Mouse (Mus musculus): Measurements from ENCODE around the gene Cpa3. TPM values are rescaled to one million over a fixed set of nuclear protein-coding genes. Genes with fewer than 3 reads are reported as not detected.
A peak's percentile ranks its signal among the peaks of the same experiment; 100 is the strongest.

Cpa3 gene
- polyA plus RNA-seq, 1 experiment from 2014 or later: 4.9 TPM

- Histone ChIP-seq H3K4me3 (replicated peaks) (no peak overlapping the region), H3K27ac (no peak overlapping the region), H3K4me2 (replicated peaks) (no peak overlapping the region), H3K27me3 (replicated peaks) (no peaks in the 10 kb centered on the region), H3K9ac (no peak overlapping the region), H3K9me3 (no peaks in the 10 kb centered on the region), H3K36me3 (no peaks in the 10 kb centered on the region), H3K4me1 (replicated peaks) (no peaks in the 10 kb centered on the region)
- no peak for ATAC-seq
- WGBS: 69% methylated on average over 3 of the region's 3 CpGs
These were observed 19.8 kb downstream of the Cpa3 start for GRCm38 (mm10) chr3:20222136-20222535.

- Histone ChIP-seq H3K36me3 (no peaks in the 10 kb centered on the region), H3K27ac (no peak overlapping the region)
- 0 out of 2 replicates have a peak, but pooled peaks have one; percentile 53 for ATAC-seq
These were observed 43.1 kb downstream of the Cpa3 start for GRCm38 (mm10) chr3:20198869-20199268.

GRCm38 (mm10) chr3:20197878-20198277, 44.1 kb downstream of the Cpa3 start:
- Histone ChIP-seq H3K27me3 (replicated peaks) (no peaks in the 10 kb centered on the region), H3K9ac (no peak overlapping the region), H3K4me3 (replicated peaks) (no peak overlapping the region), H3K9me3 (no peaks in the 10 kb centered on the region), H3K27ac (no peak overlapping the region), H3K4me1 (replicated peaks) (no peaks in the 10 kb centered on the region), H3K36me3 (no peaks in the 10 kb centered on the region), H3K4me2 (replicated peaks) (no peak overlapping the region)
- 80% methylated on average over 10 of the region's 10 CpGs for WGBS
- ATAC-seq: no peak

More at GRCm38 (mm10) chr3:20198869-20199268, 43.1 kb downstream of the Cpa3 start:
- Histone ChIP-seq H3K9me3 (no peaks in the 10 kb centered on the region), H3K27me3 (replicated peaks) (no peaks in the 10 kb centered on the region), H3K4me1 (replicated peaks) (no peaks in the 10 kb centered on the region), H3K4me3 (replicated peaks) (no peak overlapping the region), H3K9ac (no peak overlapping the region), H3K4me2 (replicated peaks) (no peak overlapping the region)
- 32% methylated on average over 6 of the region's 6 CpGs for WGBS

- Histone ChIP-seq H3K27ac (no peak overlapping the region), H3K36me3 (no peaks in the 10 kb centered on the region), H3K9me3 (no peaks in the 10 kb centered on the region), H3K4me3 (replicated peaks) (no peak overlapping the region), H3K4me1 (replicated peaks) (no peaks in the 10 kb centered on the region), H3K27me3 (replicated peaks) (no peaks in the 10 kb centered on the region), H3K4me2 (replicated peaks) (no peak overlapping the region), H3K9ac (no peak overlapping the region)
- 23% methylated on average over 5 of the region's 5 CpGs for WGBS
- peak; percentile 65 for ATAC-seq
These were observed 52.9 kb downstream of the Cpa3 start for GRCm38 (mm10) chr3:20188976-20189675.

- no peaks in the 10 kb centered on the region for H3K4me1 ChIP-seq (replicated peaks)
- ATAC-seq: no peak
- H3K9me3 ChIP-seq: no peaks in the 10 kb centered on the region
- WGBS: 90% methylated on average over 6 of the region's 6 CpGs
- no peaks in the 10 kb centered on the region for H3K27me3 ChIP-seq (replicated peaks)
- H3K36me3 ChIP-seq: no peaks in the 10 kb centered on the region
- H3K27ac ChIP-seq: no peak overlapping the region
- H3K4me2 ChIP-seq (replicated peaks): no peak overlapping the region
- H3K9ac ChIP-seq: no peak overlapping the region
- no peak overlapping the region for H3K4me3 ChIP-seq (replicated peaks)
These were observed 69.6 kb downstream of the Cpa3 start for GRCm38 (mm10) chr3:20172394-20172793.

- no peak overlapping the region for H3K9ac ChIP-seq
- WGBS: 60% methylated on average over 1 of the region's 1 CpGs
- no peak for ATAC-seq
These were observed 74.5 kb downstream of the Cpa3 start for GRCm38 (mm10) chr3:20167487-20167886.

More at GRCm38 (mm10) chr3:20167487-20167886, 74.5 kb downstream of the Cpa3 start:
- H3K4me1 ChIP-seq (replicated peaks): no peaks in the 10 kb centered on the region
- H3K4me3 ChIP-seq (replicated peaks): no peak overlapping the region
- no peaks in the 10 kb centered on the region for H3K9me3 ChIP-seq
- no peaks in the 10 kb centered on the region for H3K27me3 ChIP-seq (replicated peaks)
- no peaks in the 10 kb centered on the region for H3K36me3 ChIP-seq
- no peak overlapping the region for H3K27ac ChIP-seq
- no peak overlapping the region for H3K4me2 ChIP-seq (replicated peaks)

Other genes starting within 250 kb of the Cpa3 start
- gene Hps3, start 206.9 kb downstream of the Cpa3 start, polyA plus RNA-seq (2015; fragmentation: Nextera tagmentation; extraction: Ambion mirVana): 9.4 and 11.0 TPM in 2 replicates
- gene Hltf, start 184.4 kb downstream of the Cpa3 start, polyA plus RNA-seq (2015; fragmentation: Nextera tagmentation; extraction: Ambion mirVana): 14.9 and 15.0 TPM in 2 replicates
- 47.4 and 49.0 TPM in 2 replicates for gene Gyg, start 86.9 kb downstream of the Cpa3 start, polyA plus RNA-seq (2015; fragmentation: Nextera tagmentation; extraction: Ambion mirVana)
- 27.1 and 91.9 TPM in 2 replicates for gene Cpb1, start 33.6 kb upstream of the Cpa3 start, polyA plus RNA-seq (2015; fragmentation: Nextera tagmentation; extraction: Ambion mirVana)
- gene Agtr1b, start 125.0 kb upstream of the Cpa3 start, polyA plus RNA-seq (2015; fragmentation: Nextera tagmentation; extraction: Ambion mirVana): 0.49 and 0.79 TPM in 2 replicates

All from intestine, embryonic 15.5 days (tissue).